Comparison of ENCODE assay signal across 8 mouse cellular contexts in the genomic region with DNA sequence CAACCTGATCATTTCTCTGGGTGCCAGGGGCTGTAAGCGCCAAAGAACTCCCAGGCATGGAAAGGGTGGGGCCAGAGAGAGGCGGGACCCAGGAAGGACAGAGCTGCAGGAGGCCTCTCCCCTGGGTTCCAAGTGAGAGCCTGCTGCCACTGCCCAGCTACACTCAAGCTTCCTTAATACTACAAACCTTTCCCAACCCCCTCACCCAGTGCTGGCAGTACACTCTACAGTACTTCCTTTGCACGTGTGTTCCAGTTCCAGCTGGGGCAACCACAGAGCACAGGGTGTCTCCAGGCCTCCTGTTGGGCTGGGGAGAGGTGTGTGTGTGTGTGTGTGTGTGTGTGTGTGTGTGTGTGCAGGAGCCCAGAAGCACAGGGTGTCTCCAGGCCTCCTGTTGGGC. TPM values are rescaled to one million over a fixed set of nuclear protein-coding genes. Genes with fewer than 3 reads are reported as not detected.
DNase-seq lines count a peak whose midpoint lies in the region; ATAC-seq and TF ChIP-seq lines count a peak whose summit lies in the region.

No protein-coding gene starts in this region.

- H3K4me2 ChIP-seq in hindbrain, embryonic 12.5 days (replicated peaks) = no peak overlapping the region
- no peak overlapping the region for H3K4me2 ChIP-seq in liver, embryonic 15.5 days

- H3K27ac ChIP-seq in kidney, adult 2 months (ENCODE audit: insufficient read depth, low read depth, low read length) = no peak overlapping the region
- peak overlapping the region; percentile 53 for H3K27ac ChIP-seq in hindbrain, embryonic 12.5 days
- H3K27ac ChIP-seq in liver, embryonic 15.5 days (replicated peaks) = no peak overlapping the region
- H3K27ac ChIP-seq in olfactory bulb, adult 2 months (ENCODE audit: insufficient read depth, low read depth, low read length) = peak overlapping the region; percentile 93

- H3K27me3 ChIP-seq in kidney, adult 2 months (replicated peaks; ENCODE audit: control insufficient read depth, insufficient read depth, low read length) = no peaks in the 10 kb centered on the region
- peaks cover 5% of the 10 kb centered on the region; the same call in 1 of the 2 replicates for H3K27me3 ChIP-seq in hindbrain, embryonic 12.5 days
- peaks cover 18% of the 10 kb centered on the region for H3K27me3 ChIP-seq in liver, embryonic 15.5 days

- H3K4me3 ChIP-seq in kidney, adult 2 months (ENCODE audit: insufficient read depth, low read depth, low read length) = no peak overlapping the region
- no peak overlapping the region for H3K4me3 ChIP-seq in hindbrain, embryonic 12.5 days
- no peak overlapping the region for H3K4me3 ChIP-seq in liver, embryonic 15.5 days (replicated peaks)
- H3K4me3 ChIP-seq in olfactory bulb, adult 2 months (ENCODE audit: insufficient read depth, low read depth, low read length) = no peak overlapping the region

- no peak for TF ChIP-seq CTCF in kidney, adult 2 months (conservative IDR thresholded peaks at IDR 0.05; ENCODE audit: insufficient read depth, insufficient read length, low read depth, low read length)
- no peak for TF ChIP-seq CTCF in olfactory bulb, adult 2 months (IDR thresholded peaks at IDR 0.05; ENCODE audit: insufficient read depth, low read depth, low read length)

- no peaks in the 10 kb centered on the region for H3K9me3 ChIP-seq in hindbrain, embryonic 12.5 days (replicated peaks)
- no peaks in the 10 kb centered on the region for H3K9me3 ChIP-seq in liver, embryonic 15.5 days (replicated peaks)

- no peaks in the 10 kb centered on the region for H3K36me3 ChIP-seq in kidney, adult 2 months (ENCODE audit: control insufficient read depth, insufficient read depth, low read length)
- no peaks in the 10 kb centered on the region for H3K36me3 ChIP-seq in hindbrain, embryonic 12.5 days
- H3K36me3 ChIP-seq in liver, embryonic 15.5 days (replicated peaks) = no peaks in the 10 kb centered on the region

- WGBS in kidney, adult 2 months = 35% methylated on average over 3 of the region's 3 CpGs
- 46% methylated on average over 3 of the region's 3 CpGs for WGBS in hindbrain, embryonic 12.5 days
- 6% methylated on average over 3 of the region's 3 CpGs for WGBS in liver, embryonic 15.5 days (ENCODE audit: insufficient replicate concordance)
- WGBS in olfactory bulb, adult 2 months = 42% methylated on average over 3 of the region's 3 CpGs

- peak overlapping the region; percentile 38; the same call in 1 of the 2 replicates for H3K9ac ChIP-seq in hindbrain, embryonic 12.5 days
- H3K9ac ChIP-seq in liver, embryonic 15.5 days = no peak overlapping the region; the same call in 1 of the 2 replicates

- no peak for ATAC-seq in hindbrain, embryonic 12.5 days (ENCODE audit: low FRiP score)
- peak; percentile 24; the same call in 1 of the 2 replicates for ATAC-seq in liver, embryonic 15.5 days (ENCODE audit: insufficient read depth)
- no peak for ATAC-seq in frontal cortex, adult (ENCODE audit: low TSS enrichment)

- H3K4me1 ChIP-seq in kidney, adult 2 months (ENCODE audit: control insufficient read depth, insufficient read depth, low read length) = peaks cover 4% of the 10 kb centered on the region; the same call in 1 of the 2 replicates
- peaks cover 83% of the 10 kb centered on the region for H3K4me1 ChIP-seq in hindbrain, embryonic 12.5 days
- H3K4me1 ChIP-seq in liver, embryonic 15.5 days (replicated peaks) = peaks cover 55% of the 10 kb centered on the region
- H3K4me1 ChIP-seq in olfactory bulb, adult 2 months (ENCODE audit: control insufficient read depth, insufficient read depth, low read length) = peaks cover 74% of the 10 kb centered on the region

- no peak for TF ChIP-seq POLR2A in kidney, adult 2 months (IDR thresholded peaks at IDR 0.05; ENCODE audit: low read depth, low read length)
- no peak for TF ChIP-seq POLR2A in olfactory bulb, adult 2 months (IDR thresholded peaks at IDR 0.05; ENCODE audit: insufficient read depth, low read depth, low read length)

- peak; percentile 52 for DNase-seq in kidney, adult 2 months
- no peak for DNase-seq in kidney, adult 11 months
- DNase-seq in right cerebral cortex, postnatal 25 days = no peak
- DNase-seq in frontal cortex, postnatal 10 days (ENCODE audit: low spot score in 2 of 2) = no peak

RNA-seq across cellular contexts. Expression of gene Gse1, which starts 56.8 kb away (rescaled TPM):
- polyA plus RNA-seq in kidney, adult 2 months (2012; rRNA removed) = 14.8 and 15.6 TPM in 2 replicates
- polyA plus RNA-seq in hindbrain, embryonic 12.5 days (2016; fragmentation: Nextera tagmentation; extraction: Ambion mirVana) = 22.4 and 24.0 TPM in 2 replicates
- polyA plus RNA-seq in liver, embryonic 15.5 days (2015; fragmentation: Nextera tagmentation; extraction: Ambion mirVana) = 8.7 and 10.6 TPM in 2 replicates
- polyA plus RNA-seq in olfactory bulb, adult 2 months (2012; ENCODE audit: insufficient read depth, insufficient read length, low replicate concordance, missing spikeins) = 42.5 and 91.1 TPM in 2 replicates

Comparison
In these comparisons a context has a peak if more than half of its experiments do, and no peak if none do; other contexts are left out.
1. H3K27ac ChIP-seq: peak in hindbrain, embryonic 12.5 days (single experiment) and olfactory bulb, adult 2 months (single experiment); none in kidney, adult 2 months (single experiment) and liver, embryonic 15.5 days (single experiment).